Mouse (Mus musculus): ENCODE measurements around the gene Krt90.

Krt90 gene

GRCm38 (mm10) chr15:101508247-101508646 lies 54.5 kb downstream of the Krt90 start:
- DNase-seq = no peak

DNA sequence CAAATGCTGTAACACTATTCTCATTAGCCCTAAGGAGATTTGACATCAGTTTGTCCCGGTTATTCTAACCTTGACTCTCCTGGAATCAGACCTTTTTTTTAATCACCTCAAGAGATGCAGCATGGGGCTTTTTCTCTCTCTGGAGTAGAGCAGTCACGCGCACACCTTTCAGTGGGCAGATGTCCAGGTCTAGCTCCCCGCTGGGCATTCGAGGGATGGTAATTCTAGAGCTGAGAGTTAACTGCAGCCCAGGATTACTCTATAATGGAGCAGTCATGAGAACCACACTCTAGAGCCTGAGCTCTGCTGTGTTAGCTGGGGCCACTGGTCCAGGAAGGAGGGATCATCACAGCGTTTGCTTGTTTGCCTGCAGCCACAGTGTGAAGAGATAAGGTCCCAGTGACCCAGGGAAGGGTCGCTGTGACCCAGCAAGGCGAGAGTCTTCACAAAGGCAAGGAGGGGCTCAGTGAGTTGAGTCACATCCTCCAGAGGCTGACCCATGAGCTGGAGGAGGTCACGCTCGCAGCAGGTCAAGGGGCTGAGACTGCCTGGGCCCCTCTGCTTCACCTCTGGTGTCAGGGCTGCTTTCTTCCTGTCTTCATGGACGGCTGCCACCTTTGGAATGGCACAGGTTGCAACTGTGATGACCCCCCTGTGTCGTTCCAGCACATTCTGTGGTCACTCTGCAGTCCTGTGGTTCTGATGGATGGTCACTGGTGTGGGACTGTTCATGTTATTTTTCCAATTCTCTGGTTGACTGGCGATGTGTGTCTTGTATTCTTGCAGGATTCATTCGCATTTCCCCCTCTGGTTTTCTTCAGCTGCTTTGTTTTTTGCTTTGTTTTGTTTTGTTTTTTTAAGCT lies 55.6 kb downstream of the Krt90 start:
- DNase-seq = no peak

Measured in cerebellum, adult 9-10 months (tissue).